Mouse (Mus musculus) small intestine, adult 2 months (tissue): ENCODE results near the gene Bysl. TPM values are rescaled to one million over a fixed set of nuclear protein-coding genes. Genes with fewer than 3 reads are reported as not detected.

Source experiments
- H3K27ac ChIP-seq: fragments of 200-500 bp; 2 replicates; pipeline ENCODE4 v1.5.1; 2012; ENCODE audit warnings: low read depth, low read length, control low read depth, inconsistent platforms; ENCODE audit not compliant: insufficient read depth
- H3K27me3 ChIP-seq: fragments of 200-500 bp; 2 replicates; pipeline ENCODE4 v1.6.1; 2012; ENCODE audit warnings: mild to moderate bottlenecking, moderate library complexity, low read length, inconsistent platforms; ENCODE audit not compliant: control insufficient read depth, insufficient read depth
- H3K36me3 ChIP-seq: fragments of 200-500 bp; 2 replicates; pipeline ENCODE4 v1.6.1; 2012; ENCODE audit warnings: mild to moderate bottlenecking, low read length, control low read depth, inconsistent platforms; ENCODE audit not compliant: control insufficient read depth, insufficient read depth
- H3K4me1 ChIP-seq: fragments of 200-500 bp; 2 replicates; pipeline ENCODE4 v1.6.1; 2012; ENCODE audit warnings: low read length, inconsistent platforms, mixed read lengths; ENCODE audit not compliant: control insufficient read depth, insufficient read depth, insufficient read length
- H3K4me3 ChIP-seq: fragments of 200-500 bp; 2 replicates; pipeline ENCODE4 v1.5.1; 2012; ENCODE audit warnings: low read depth, mild to moderate bottlenecking, control low read depth, inconsistent platforms, low read length, moderate library complexity
- CTCF ChIP-seq: fragments of 200-500 bp; IDR thresholded peaks from 2 replicates; pipeline ENCODE4 v1.5.1; 2012; ENCODE audit warnings: low read depth, mild to moderate bottlenecking, control low read depth, inconsistent platforms, low read length, moderate library complexity, mixed read lengths; ENCODE audit not compliant: insufficient replicate concordance, insufficient read length; ENCODE audit errors: extremely low read depth
- POLR2A ChIP-seq: fragments of 200-500 bp; IDR thresholded peaks from 2 replicates; pipeline ENCODE4 v1.6.1; 2012; ENCODE audit warnings: low read depth, mild to moderate bottlenecking, control low read depth, inconsistent platforms, low read length, moderate library complexity
- WGBS: fragments of 180-500 bp; shearing (Covaris S2); methylation state at CpG from one replicate; pipeline ENCODE4 v1.1.7; 2018; 5-methylcytosine and 5-hydroxymethylcytosine counted together
- polyA plus RNA-seq: library from polyadenylated mRNA; depleted of rRNA; stranded (reverse); fragments of >200 nt; gene quantifications from 2 replicates; pipeline ENCODE4 v1.2.3, GENCODE M21; 2012; rRNA removed

Bysl gene
- polyA plus RNA-seq, 1 experiment: 3.5 TPM

DNA sequence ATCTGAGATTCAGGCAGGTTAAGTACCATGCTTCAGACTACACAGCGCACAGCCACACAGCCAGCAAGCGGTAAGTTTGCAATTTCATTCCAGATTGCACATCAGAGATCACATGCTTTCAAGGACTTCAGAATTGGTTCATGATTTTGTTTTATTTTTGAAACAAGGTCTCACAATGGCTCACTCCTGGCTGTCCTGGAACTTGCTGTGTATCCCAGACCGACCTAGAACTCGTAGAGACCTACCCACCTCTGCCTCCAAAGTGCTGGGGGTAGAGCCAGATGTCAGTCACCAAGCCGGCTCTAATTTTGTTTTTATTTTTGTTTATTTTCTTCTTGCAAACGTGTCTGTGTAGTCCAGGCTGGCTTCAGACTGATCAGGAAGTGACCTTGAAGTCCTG, 48.4 kb downstream of the Bysl start:
- Histone ChIP-seq H3K4me1 (no peaks in the 10 kb centered on the region; the same call in 1 of the 2 replicates), H3K27me3 (no peaks in the 10 kb centered on the region), H3K27ac (no peak overlapping the region), H3K4me3 (no peak overlapping the region), H3K36me3 (no peaks in the 10 kb centered on the region; the same call in 1 of the 2 replicates)
- 71% methylated on average over 6 of the region's 6 CpGs for WGBS
- no peak for TF ChIP-seq POLR2A
- no peak for TF ChIP-seq CTCF

DNA sequence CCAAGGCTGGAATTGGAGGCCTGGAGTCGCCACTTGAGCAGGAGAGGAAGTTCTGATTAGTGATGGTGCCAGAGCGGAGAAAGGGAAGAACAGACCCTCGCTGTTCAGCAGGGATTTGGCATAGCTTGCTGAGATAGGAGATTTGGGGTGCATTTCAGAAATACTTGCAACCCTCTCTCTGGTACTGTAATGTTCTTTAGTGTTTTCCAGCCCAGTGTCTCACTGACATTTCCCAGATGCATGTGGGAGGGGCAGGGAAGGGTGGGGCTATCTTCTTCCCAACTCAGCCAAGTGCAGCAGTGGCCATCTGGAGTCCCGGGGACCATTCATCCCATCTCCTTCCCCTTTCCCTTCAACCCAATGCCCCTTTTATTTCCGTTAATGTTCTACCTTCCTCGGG, 51.6 kb downstream of the Bysl start:
- Histone ChIP-seq H3K27ac (no peak overlapping the region), H3K4me3 (no peak overlapping the region), H3K36me3 (no peaks in the 10 kb centered on the region; the same call in 1 of the 2 replicates), H3K27me3 (no peaks in the 10 kb centered on the region), H3K4me1 (no peaks in the 10 kb centered on the region)
- TF ChIP-seq POLR2A: no peak
- no peak for TF ChIP-seq CTCF
- WGBS: 66% methylated on average over 6 of the region's 6 CpGs

DNA sequence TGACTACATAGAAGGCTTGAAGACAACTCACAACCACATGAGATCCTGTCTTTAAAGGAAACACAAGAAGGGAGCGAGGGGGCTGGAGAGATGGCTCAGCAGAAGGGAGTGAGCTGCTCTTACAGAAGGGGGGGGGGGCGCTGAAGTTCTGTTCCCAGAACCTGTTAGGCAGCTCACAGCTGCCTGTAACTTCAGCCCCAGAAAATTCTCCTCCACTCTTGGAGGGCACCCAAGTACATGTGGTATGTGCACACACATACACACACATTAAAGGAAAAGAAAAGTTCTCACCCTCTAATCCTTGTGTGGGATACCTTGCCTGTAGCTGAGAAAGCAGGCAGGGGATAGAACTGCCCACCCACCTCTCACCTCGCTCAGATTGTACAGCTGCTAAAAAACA, 54.1 kb downstream of the Bysl start:
- H3K4me3 ChIP-seq: no peak overlapping the region
- H3K36me3 ChIP-seq: no peaks in the 10 kb centered on the region
- no peaks in the 10 kb centered on the region for H3K4me1 ChIP-seq
- no peaks in the 10 kb centered on the region for H3K27me3 ChIP-seq
- no peak overlapping the region for H3K27ac ChIP-seq
- TF ChIP-seq CTCF (no peak), POLR2A (no peak)
- WGBS: 68% methylated on average over 3 of the region's 3 CpGs

DNA sequence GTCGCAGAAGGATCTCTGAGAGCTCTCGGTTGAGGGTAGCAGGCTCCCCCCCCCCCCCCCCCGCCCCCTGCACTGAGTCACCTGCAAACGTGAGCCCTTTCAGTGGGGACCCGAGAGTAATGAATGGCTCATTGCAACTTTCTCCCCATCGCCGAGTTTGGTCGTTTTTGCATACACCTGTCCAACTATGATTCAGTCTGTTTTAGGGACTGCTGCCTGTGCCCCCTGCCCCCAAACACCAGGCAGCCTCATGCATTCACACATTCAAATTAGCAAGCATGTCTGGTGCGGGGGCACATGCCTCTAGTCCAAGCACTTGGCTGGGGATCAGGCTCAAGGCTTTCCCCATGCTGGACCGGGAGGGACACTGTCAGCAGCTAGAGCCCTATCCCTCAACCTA, 56.7 kb downstream of the Bysl start:
- H3K4me1 ChIP-seq: no peaks in the 10 kb centered on the region
- H3K27me3 ChIP-seq: no peaks in the 10 kb centered on the region
- H3K27ac ChIP-seq: no peak overlapping the region
- 80% methylated on average over 10 of the region's 10 CpGs for WGBS
- no peak for TF ChIP-seq CTCF
- no peak for TF ChIP-seq POLR2A
- no peak overlapping the region for H3K4me3 ChIP-seq
- no peaks in the 10 kb centered on the region for H3K36me3 ChIP-seq

DNA sequence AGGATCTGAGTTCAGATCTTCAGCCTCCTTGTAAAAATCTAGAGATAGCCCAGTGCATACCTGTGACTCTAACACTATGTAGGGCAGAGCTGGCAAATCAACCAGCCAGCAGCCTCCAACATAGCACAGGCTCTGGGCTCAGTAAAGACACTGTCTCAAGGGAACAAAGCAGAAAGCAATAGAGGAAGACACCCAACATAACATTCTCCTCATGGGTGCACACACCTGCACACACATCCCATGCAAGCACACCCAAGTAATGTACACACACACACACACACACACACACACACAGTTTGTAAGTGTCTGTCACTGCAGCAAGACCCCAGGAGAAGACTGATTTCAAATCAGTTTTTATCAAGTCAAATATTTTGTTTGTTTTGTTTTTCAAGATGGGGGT, 58.3 kb downstream of the Bysl start:
- Histone ChIP-seq H3K4me1 (no peaks in the 10 kb centered on the region), H3K27me3 (no peaks in the 10 kb centered on the region), H3K4me3 (no peak overlapping the region), H3K36me3 (no peaks in the 10 kb centered on the region), H3K27ac (no peak overlapping the region)
- TF ChIP-seq POLR2A (no peak), CTCF (no peak)

DNA sequence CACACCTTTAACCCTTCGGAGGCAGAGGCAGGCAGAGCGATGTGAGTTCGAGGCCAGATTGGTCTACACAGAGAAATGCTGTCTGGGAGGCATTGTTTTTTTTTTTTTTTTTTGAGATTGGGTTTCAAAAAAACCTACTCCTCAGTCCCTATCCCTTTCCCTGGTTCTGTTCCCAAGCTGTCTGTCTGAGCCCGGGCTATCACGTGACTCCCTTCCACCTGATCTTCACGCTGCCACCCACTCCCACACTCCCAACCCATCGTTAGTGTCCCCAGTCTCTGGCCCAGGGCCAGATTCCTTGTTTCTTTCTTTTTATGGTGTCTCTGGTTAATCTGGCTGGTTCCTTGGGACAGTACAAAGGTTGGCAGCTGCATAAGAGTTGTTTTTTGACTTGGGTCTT, 60.2 kb downstream of the Bysl start:
- WGBS: 45% methylated on average over 7 of the region's 7 CpGs
- H3K27ac ChIP-seq: no peak overlapping the region
- TF ChIP-seq POLR2A (no peak), CTCF (no peak)
- H3K4me1 ChIP-seq: no peaks in the 10 kb centered on the region
- no peak overlapping the region for H3K4me3 ChIP-seq
- H3K36me3 ChIP-seq: no peaks in the 10 kb centered on the region
- H3K27me3 ChIP-seq: no peaks in the 10 kb centered on the region

Other genes with a start within 250 kb of the Bysl start
- gene Mrps10, start 242.6 kb downstream of the Bysl start, polyA plus RNA-seq: 11.3 and 13.5 TPM in 2 replicates
- gene Guca1b, start 226.1 kb downstream of the Bysl start, polyA plus RNA-seq: 0.56 and 0.86 TPM in 2 replicates
- gene Guca1a, start 210.9 kb downstream of the Bysl start, polyA plus RNA-seq: 2.1 and 2.5 TPM in 2 replicates
- 21.8 and 27.3 TPM in 2 replicates for gene AI661453, start 174.9 kb downstream of the Bysl start, polyA plus RNA-seq
- 0.08 TPM in 1 of 2 replicates, not detected in the other for gene 1700001C19Rik, start 174.1 kb downstream of the Bysl start, polyA plus RNA-seq
- 6.2 and 13.3 TPM in 2 replicates for gene Taf8, start 109.2 kb downstream of the Bysl start, polyA plus RNA-seq
- 49.9 and 54.9 TPM in 2 replicates for gene Ccnd3, start 106.4 kb downstream of the Bysl start, polyA plus RNA-seq
- 7.3 and 11.3 TPM in 2 replicates for gene Med20, start 90 bp upstream of the Bysl start, polyA plus RNA-seq
- gene Gm20517, start 97 bp upstream of the Bysl start, polyA plus RNA-seq: 0.88 and 1.7 TPM in 2 replicates
- 2.3 and 4.6 TPM in 2 replicates for gene Usp49, start 19.2 kb upstream of the Bysl start, polyA plus RNA-seq
- gene Tomm6, start 76.9 kb upstream of the Bysl start, polyA plus RNA-seq: 41.1 and 59.0 TPM in 2 replicates
- 7.1 and 13.1 TPM in 2 replicates for gene Frs3, start 77.5 kb upstream of the Bysl start, polyA plus RNA-seq
- gene Gm21981, start 83.0 kb upstream of the Bysl start, polyA plus RNA-seq: 0.20 and 0.39 TPM in 2 replicates
- gene Prickle4, start 83.2 kb upstream of the Bysl start, polyA plus RNA-seq: 0.89 and 1.4 TPM in 2 replicates
- gene Pgc, start 115.3 kb upstream of the Bysl start, polyA plus RNA-seq: 12.3 and 443 TPM in 2 replicates
- gene Tfeb, start 125.5 kb upstream of the Bysl start, polyA plus RNA-seq: 27.5 and 60.3 TPM in 2 replicates
- 7.3 and 12.3 TPM in 2 replicates for gene Mdfi, start 223.2 kb upstream of the Bysl start, polyA plus RNA-seq